Mouse (Mus musculus) erythroblast, embryonic 14.5 days (primary cell): ENCODE data around the gene Panx1.

Experiments
- GATA1 ChIP-seq: IDR thresholded peaks from 2 replicates; pipeline ENCODE4 v1.6.1; 2012; ENCODE audit warnings: low read length, inconsistent platforms, mixed read lengths
- TAL1 ChIP-seq: IDR thresholded peaks from 3 replicates; pipeline ENCODE4 v1.6.1; 2012; ENCODE audit warnings: low read length, inconsistent platforms, mixed read lengths

DNA sequence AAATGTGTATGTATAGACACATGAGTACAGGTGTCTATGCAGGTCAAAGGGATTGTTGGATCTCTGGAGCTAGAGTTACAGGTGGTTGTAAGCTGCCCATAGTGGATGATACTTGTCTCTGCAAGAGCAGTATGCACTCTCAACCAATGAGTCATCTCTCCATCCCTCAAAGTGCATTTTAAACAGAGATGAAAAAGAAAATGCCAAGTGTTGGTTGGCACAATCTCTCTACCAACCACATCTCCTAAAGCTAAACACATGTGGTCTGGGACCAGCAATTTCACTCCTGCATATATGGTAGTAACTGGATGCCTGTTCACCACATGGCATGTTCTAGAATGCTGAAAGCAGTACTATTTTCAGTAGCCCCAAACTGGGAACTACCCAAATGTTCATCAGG is 79.9 kb downstream of the Panx1 start:
- TF ChIP-seq GATA1 (no peak), TAL1 (no peak)
